Mouse (Mus musculus): ENCODE results near the gene Amhr2. TPM values are rescaled to one million over a fixed set of nuclear protein-coding genes. Genes with fewer than 3 reads are reported as not detected.

Amhr2 gene
- polyA plus RNA-seq, 1 experiment, result 0.07 TPM

GRCm38 (mm10) chr15:102499370-102499769, 54.2 kb downstream of the Amhr2 start:
- H3K36me3 ChIP-seq (ENCODE audit: control insufficient read depth, insufficient read depth), result peaks cover 99% of the 10 kb centered on the region
- H3K27me3 ChIP-seq (ENCODE audit: control insufficient read depth, insufficient read depth, insufficient read length), result no peaks in the 10 kb centered on the region
- no peak overlapping the region for H3K4me3 ChIP-seq (ENCODE audit: insufficient read depth, poor library complexity, severe bottlenecking)
- H3K79me3 ChIP-seq (ENCODE audit: low read depth), result peaks cover 28% of the 10 kb centered on the region
- no peak for TF ChIP-seq CEBPB (IDR thresholded peaks at IDR 0.05; ENCODE audit: low read depth)
- TF ChIP-seq USF1 (IDR thresholded peaks at IDR 0.05; ENCODE audit: low read depth), result no peak
- TF ChIP-seq MYOD1 (IDR thresholded peaks at IDR 0.05; ENCODE audit: control insufficient read depth, insufficient read length, low read depth), result no peak
- TF ChIP-seq MYOG (IDR thresholded peaks at IDR 0.05; ENCODE audit: control insufficient read depth, extremely low read depth, insufficient read length), result no peak
- H3ac ChIP-seq (ENCODE audit: control insufficient read depth, insufficient read length, low read depth), result no peak overlapping the region
- H3K79me2 ChIP-seq (ENCODE audit: control insufficient read depth, insufficient read depth), result peaks cover 40% of the 10 kb centered on the region

GRCm38 (mm10) chr15:102499851-102500250, 54.7 kb downstream of the Amhr2 start:
- Histone ChIP-seq H3K79me2 (ENCODE audit: control insufficient read depth, insufficient read depth) (peaks cover 36% of the 10 kb centered on the region), H3K79me3 (ENCODE audit: low read depth) (peaks cover 23% of the 10 kb centered on the region), H3K36me3 (ENCODE audit: control insufficient read depth, insufficient read depth) (peaks cover 99% of the 10 kb centered on the region), H3K4me3 (ENCODE audit: insufficient read depth, poor library complexity, severe bottlenecking) (no peak overlapping the region), H3K27me3 (ENCODE audit: control insufficient read depth, insufficient read depth, insufficient read length) (no peaks in the 10 kb centered on the region), H3ac (ENCODE audit: control insufficient read depth, insufficient read length, low read depth) (no peak overlapping the region)
- TF ChIP-seq CTCF (IDR thresholded peaks at IDR 0.05; ENCODE audit: control insufficient read depth, insufficient read depth, insufficient read length), result no peak
- TF ChIP-seq FOSL1 (IDR thresholded peaks at IDR 0.05; ENCODE audit: insufficient read depth, low read length, poor library complexity, severe bottlenecking), result no peak
- no peak for TF ChIP-seq MAX (IDR thresholded peaks at IDR 0.05)
- TF ChIP-seq MYOD1 (IDR thresholded peaks at IDR 0.05; ENCODE audit: control insufficient read depth, insufficient read length, low read depth), result no peak
- TF ChIP-seq MYOG (IDR thresholded peaks at IDR 0.05; ENCODE audit: control insufficient read depth, extremely low read depth, insufficient read length), result no peak
- TF ChIP-seq CEBPB (IDR thresholded peaks at IDR 0.05; ENCODE audit: low read depth), result no peak
- no peak for TF ChIP-seq USF1 (IDR thresholded peaks at IDR 0.05; ENCODE audit: low read depth)

- Histone ChIP-seq H3K4me3 (ENCODE audit: insufficient read depth, poor library complexity, severe bottlenecking) (no peak overlapping the region), H3K79me3 (ENCODE audit: low read depth) (peaks cover 17% of the 10 kb centered on the region), H3K36me3 (ENCODE audit: control insufficient read depth, insufficient read depth) (peaks cover 97% of the 10 kb centered on the region), H3ac (ENCODE audit: control insufficient read depth, insufficient read length, low read depth) (no peak overlapping the region), H3K79me2 (ENCODE audit: control insufficient read depth, insufficient read depth) (peaks cover 29% of the 10 kb centered on the region), H3K27me3 (ENCODE audit: control insufficient read depth, insufficient read depth, insufficient read length) (no peaks in the 10 kb centered on the region)
- TF ChIP-seq FOSL1 (IDR thresholded peaks at IDR 0.05; ENCODE audit: insufficient read depth, low read length, poor library complexity, severe bottlenecking) (no peak), CTCF (IDR thresholded peaks at IDR 0.05; ENCODE audit: control insufficient read depth, insufficient read depth, insufficient read length) (no peak), USF1 (IDR thresholded peaks at IDR 0.05; ENCODE audit: low read depth) (no peak)
These were observed 55.3 kb downstream of the Amhr2 start for GRCm38 (mm10) chr15:102500479-102500878.

GRCm38 (mm10) chr15:102501084-102501814, 56.1 kb downstream of the Amhr2 start:
- H3K79me3 ChIP-seq (ENCODE audit: low read depth), result peaks cover 10% of the 10 kb centered on the region
- no peaks in the 10 kb centered on the region for H3K27me3 ChIP-seq (ENCODE audit: control insufficient read depth, insufficient read depth, insufficient read length)
- no peak overlapping the region for H3ac ChIP-seq (ENCODE audit: control insufficient read depth, insufficient read length, low read depth)
- no peak overlapping the region for H3K4me3 ChIP-seq (ENCODE audit: insufficient read depth, poor library complexity, severe bottlenecking)
- TF ChIP-seq CEBPB (IDR thresholded peaks at IDR 0.05; ENCODE audit: low read depth) (no peak), MAX (IDR thresholded peaks at IDR 0.05) (no peak), MYOG (IDR thresholded peaks at IDR 0.05; ENCODE audit: control insufficient read depth, extremely low read depth, insufficient read length) (no peak), CTCF (IDR thresholded peaks at IDR 0.05; ENCODE audit: control insufficient read depth, insufficient read depth, insufficient read length) (no peak), MYOD1 (IDR thresholded peaks at IDR 0.05; ENCODE audit: control insufficient read depth, insufficient read length, low read depth) (no peak), USF1 (IDR thresholded peaks at IDR 0.05; ENCODE audit: low read depth) (no peak), FOSL1 (IDR thresholded peaks at IDR 0.05; ENCODE audit: insufficient read depth, low read length, poor library complexity, severe bottlenecking) (no peak)
- H3K36me3 ChIP-seq (ENCODE audit: control insufficient read depth, insufficient read depth), result peaks cover 93% of the 10 kb centered on the region
- H3K79me2 ChIP-seq (ENCODE audit: control insufficient read depth, insufficient read depth), result peaks cover 22% of the 10 kb centered on the region

GRCm38 (mm10) chr15:102502254-102502840, 57.2 kb downstream of the Amhr2 start:
- H3K4me3 ChIP-seq (ENCODE audit: insufficient read depth, poor library complexity, severe bottlenecking), result no peak overlapping the region
- no peak overlapping the region for H3ac ChIP-seq (ENCODE audit: control insufficient read depth, insufficient read length, low read depth)
- TF ChIP-seq CEBPB (IDR thresholded peaks at IDR 0.05; ENCODE audit: low read depth), result peak; percentile 22
- TF ChIP-seq USF1 (IDR thresholded peaks at IDR 0.05; ENCODE audit: low read depth), result no peak
- H3K36me3 ChIP-seq (ENCODE audit: control insufficient read depth, insufficient read depth), result peaks cover 89% of the 10 kb centered on the region
- H3K27me3 ChIP-seq (ENCODE audit: control insufficient read depth, insufficient read depth, insufficient read length), result no peaks in the 10 kb centered on the region
- peaks cover 11% of the 10 kb centered on the region for H3K79me2 ChIP-seq (ENCODE audit: control insufficient read depth, insufficient read depth)
- peaks cover 4% of the 10 kb centered on the region for H3K79me3 ChIP-seq (ENCODE audit: low read depth)

- Histone ChIP-seq H3K36me3 (ENCODE audit: control insufficient read depth, insufficient read depth) (peaks cover 78% of the 10 kb centered on the region), H3ac (ENCODE audit: control insufficient read depth, insufficient read length, low read depth) (no peak within 1 kb of the TSS), H3K27me3 (ENCODE audit: control insufficient read depth, insufficient read depth, insufficient read length) (no peaks in the 10 kb centered on the region), H3K4me3 (ENCODE audit: insufficient read depth, poor library complexity, severe bottlenecking) (no peak within 1 kb of the TSS), H3K79me2 (ENCODE audit: control insufficient read depth, insufficient read depth) (no peaks in the 10 kb centered on the region), H3K79me3 (ENCODE audit: low read depth) (no peaks in the 10 kb centered on the region)
- TF ChIP-seq MYOD1 (IDR thresholded peaks at IDR 0.05; ENCODE audit: control insufficient read depth, insufficient read length, low read depth) (no peak), CTCF (IDR thresholded peaks at IDR 0.05; ENCODE audit: control insufficient read depth, insufficient read depth, insufficient read length) (no peak), USF1 (IDR thresholded peaks at IDR 0.05; ENCODE audit: low read depth) (no peak), FOSL1 (IDR thresholded peaks at IDR 0.05; ENCODE audit: insufficient read depth, low read length, poor library complexity, severe bottlenecking) (no peak), MYOG (IDR thresholded peaks at IDR 0.05; ENCODE audit: control insufficient read depth, extremely low read depth, insufficient read length) (no peak), MAX (IDR thresholded peaks at IDR 0.05) (no peak), CEBPB (IDR thresholded peaks at IDR 0.05; ENCODE audit: low read depth) (no peak)
These were observed 58.3 kb downstream of the Amhr2 start, which contains the start of gene Gm10337 for GRCm38 (mm10) chr15:102503447-102503846. Gm10337 (plus strand) TSS chr15:102503722.
